Mouse (Mus musculus) spleen, postnatal 14 days (tissue): ENCODE results near the gene Zfp46.

Experiments
- DNase-seq, 2 experiments: peaks; one replicate each; pipeline ENCODE4 v3.0.0; 2021 to 2022; ENCODE audit warnings: low spot score in 2 of 2

Zfp46 gene

GRCm38 (mm10) chr4:136266716-136267343 is 17.7 kb upstream of the Zfp46 start:
- peak; percentile 17 to 40 for DNase-seq

DNA sequence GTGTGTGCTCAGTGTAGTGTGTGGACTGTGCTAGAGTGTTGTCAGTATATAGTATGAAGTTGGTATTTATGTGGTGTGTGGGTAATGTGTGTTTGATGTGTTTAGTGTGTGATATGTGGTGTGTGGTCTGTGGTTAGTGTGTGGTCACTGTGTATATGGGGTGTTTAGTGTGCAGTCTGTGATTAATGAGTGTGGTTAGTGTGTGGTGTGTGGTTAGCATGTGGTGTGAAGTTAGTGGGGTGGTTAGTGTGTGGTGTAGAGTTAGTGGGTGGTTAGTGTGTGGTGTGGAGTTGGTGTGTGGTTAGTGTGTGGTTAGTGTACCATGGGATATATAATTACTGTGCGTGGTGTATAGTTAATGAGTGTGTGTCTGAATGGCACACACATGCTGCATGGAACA is 15.6 kb upstream of the Zfp46 start:
- no peak for DNase-seq

DNA sequence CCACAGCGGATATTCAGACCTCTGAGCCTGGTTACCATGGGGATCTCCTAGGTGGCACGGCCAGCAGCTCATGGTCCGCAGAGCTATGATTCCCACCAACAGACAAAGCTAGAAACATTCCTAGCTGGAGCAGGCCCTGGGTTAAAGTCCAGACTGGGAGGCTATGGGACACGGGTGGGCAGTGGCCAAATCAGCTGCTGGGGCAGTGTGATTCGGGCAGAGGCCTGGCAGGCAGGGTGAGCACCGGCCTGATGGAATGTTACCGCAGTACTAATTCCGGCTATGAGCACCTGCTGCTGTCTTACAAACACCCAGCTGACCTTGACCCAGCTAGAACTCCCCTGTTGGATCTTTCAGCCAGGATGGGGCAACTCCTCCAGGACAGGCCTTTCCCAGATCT is 13.8 kb upstream of the Zfp46 start:
- DNase-seq = no peak

- DNase-seq = no peak
Observed at GRCm38 (mm10) chr4:136281097-136281496, 3.4 kb upstream of the Zfp46 start.

DNA sequence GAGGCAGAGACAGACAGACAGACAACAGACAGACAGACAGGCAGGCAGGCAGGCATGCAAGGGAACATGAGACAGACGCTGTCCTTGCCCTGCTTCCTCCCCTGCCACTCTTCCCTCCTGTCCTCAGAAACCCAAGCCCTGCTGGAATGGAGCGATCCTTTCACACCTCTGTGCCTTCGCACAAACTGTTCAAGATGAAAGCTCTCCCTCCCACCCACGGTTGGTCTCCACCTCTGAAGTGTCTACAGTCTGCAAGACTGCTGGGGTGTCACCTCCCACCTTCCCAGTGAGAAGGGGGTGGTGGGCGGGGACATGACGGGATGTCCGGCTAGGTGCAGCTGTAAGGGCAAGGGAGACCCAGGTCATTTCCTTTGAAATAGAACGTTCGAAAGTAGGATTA is 2.9 kb upstream of the Zfp46 start:
- DNase-seq = no peak

DNA sequence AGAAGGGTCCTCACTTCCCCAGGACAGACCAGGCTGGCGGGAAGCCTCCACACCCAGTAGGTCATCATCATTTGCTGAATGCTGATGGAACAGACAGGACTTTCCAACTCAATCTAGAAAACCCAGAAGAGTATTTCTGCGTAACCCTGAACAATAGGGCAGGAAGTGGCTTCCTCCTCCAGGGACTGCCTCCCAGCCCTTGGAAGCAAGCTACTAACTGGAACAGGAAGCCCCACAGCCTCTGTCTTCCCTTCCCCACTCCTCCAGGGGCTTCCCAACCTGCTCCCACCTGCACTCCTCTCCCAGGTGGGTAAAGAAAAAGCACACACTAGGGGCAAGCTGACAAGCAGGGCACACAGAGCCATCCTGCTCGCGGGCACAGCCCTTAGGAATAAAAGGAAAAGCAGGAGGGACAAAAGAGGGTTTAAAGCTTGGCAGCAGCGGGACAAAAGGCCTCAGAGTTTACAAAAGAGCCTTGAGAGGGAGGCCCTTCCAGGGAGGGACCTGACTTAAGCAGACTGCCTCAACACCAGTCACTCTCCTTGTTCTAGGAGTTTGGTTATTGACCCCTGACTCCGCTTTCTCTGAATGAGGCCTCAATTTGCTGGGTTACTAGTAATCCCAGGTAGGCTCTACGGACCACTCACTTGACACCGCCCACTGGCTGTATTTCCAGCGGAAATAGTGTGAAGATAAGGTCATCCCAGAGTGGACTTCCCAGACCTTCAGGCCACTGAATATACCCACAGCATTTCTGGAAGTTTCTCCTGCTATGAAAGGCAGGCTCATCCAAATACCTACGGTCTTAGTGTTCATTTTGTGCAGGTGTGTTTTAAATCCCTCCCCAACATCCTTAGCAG is 1.6 kb upstream of the Zfp46 start:
- DNase-seq = no peak

GRCm38 (mm10) chr4:136283783-136284182 is 700 bp upstream of the Zfp46 start:
- DNase-seq = no peak

GRCm38 (mm10) chr4:136284891-136285290 is 408 bp downstream of the Zfp46 start:
- DNase-seq = no peak

- peak; percentile 76 to 82 for DNase-seq
Observed at GRCm38 (mm10) chr4:136285348-136285810, 896 bp downstream of the Zfp46 start.

DNA sequence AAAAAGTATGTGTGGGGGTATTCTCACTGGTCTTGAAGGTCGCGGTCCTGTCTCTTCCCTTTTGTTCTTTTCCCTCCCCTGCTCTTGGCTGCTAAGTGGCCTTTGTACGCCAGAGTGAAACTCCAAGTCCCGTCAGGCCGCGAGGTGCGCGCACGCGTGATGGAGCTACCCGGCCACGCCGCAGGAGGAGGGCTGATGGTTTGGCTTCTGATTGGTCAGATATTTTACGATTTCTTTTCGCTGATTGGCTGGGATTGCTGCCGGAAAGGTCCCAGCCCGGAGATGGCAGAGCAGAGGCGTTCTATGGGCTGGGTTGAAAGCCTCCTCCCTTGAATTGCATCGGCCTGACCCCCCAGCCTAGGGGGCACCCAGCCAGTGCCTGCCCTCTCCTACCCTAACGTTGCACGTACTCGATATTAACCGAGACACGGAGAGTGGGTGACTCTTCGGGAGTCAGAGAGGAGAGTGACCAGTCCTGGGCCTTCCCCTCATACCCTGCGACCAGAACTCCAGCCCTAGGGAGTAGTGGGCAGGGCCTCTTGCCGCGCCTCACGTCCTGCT is 1.4 kb downstream of the Zfp46 start:
- peak; percentile 90 to 91 for DNase-seq

GRCm38 (mm10) chr4:136289918-136290780 is 5.7 kb downstream of the Zfp46 start:
- no peak for DNase-seq

GRCm38 (mm10) chr4:136290781-136291595 is 6.5 kb downstream of the Zfp46 start:
- no peak for DNase-seq

- no peak for DNase-seq
Observed at GRCm38 (mm10) chr4:136291692-136292091, 7.2 kb downstream of the Zfp46 start.

- no peak for DNase-seq
Observed at GRCm38 (mm10) chr4:136295941-136296340, 11.5 kb downstream of the Zfp46 start.

- DNase-seq = no peak
Observed at GRCm38 (mm10) chr4:136302462-136302861, 18.0 kb downstream of the Zfp46 start.

GRCm38 (mm10) chr4:136304181-136304580 is 19.7 kb downstream of the Zfp46 start:
- DNase-seq = no peak

DNA sequence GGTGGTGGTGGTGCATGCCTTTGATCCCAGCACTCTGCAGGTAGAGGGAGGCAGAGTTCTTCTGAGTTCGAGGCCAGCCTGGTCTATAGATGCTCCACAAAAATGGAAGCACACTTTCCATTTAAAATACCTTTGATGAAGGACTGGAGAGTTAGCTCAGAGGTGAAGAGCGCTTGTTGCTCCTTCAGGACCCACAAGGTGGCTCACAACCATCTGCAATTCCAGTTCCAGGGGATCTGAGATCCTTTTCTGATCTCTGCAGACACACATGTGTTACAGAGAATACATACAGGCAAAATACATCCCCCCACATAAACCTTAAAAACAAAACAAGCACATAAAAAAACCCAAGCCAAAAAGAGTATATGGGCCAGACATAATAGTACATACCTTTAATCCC is 23.9 kb downstream of the Zfp46 start:
- no peak for DNase-seq

DNA sequence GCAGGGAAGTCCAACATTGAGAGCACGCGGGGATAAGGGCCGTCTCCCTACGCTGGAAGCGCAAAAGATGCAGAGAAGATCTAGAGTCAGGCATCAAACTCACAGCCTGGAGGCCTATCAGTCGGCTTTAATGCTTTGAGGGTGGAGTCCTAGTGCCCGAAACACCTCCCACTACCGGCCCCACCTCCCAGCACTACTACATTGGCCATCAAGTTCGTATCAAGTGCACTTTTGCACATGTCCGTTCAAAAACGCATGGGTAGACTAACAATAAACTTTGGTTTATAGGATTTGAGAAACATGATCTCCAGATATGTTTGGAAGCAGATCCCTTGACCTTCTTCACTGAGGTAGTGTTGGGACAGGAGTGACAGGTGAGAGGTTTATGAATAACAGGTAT is 25.3 kb downstream of the Zfp46 start:
- DNase-seq = peak; percentile 38 to 45

DNA sequence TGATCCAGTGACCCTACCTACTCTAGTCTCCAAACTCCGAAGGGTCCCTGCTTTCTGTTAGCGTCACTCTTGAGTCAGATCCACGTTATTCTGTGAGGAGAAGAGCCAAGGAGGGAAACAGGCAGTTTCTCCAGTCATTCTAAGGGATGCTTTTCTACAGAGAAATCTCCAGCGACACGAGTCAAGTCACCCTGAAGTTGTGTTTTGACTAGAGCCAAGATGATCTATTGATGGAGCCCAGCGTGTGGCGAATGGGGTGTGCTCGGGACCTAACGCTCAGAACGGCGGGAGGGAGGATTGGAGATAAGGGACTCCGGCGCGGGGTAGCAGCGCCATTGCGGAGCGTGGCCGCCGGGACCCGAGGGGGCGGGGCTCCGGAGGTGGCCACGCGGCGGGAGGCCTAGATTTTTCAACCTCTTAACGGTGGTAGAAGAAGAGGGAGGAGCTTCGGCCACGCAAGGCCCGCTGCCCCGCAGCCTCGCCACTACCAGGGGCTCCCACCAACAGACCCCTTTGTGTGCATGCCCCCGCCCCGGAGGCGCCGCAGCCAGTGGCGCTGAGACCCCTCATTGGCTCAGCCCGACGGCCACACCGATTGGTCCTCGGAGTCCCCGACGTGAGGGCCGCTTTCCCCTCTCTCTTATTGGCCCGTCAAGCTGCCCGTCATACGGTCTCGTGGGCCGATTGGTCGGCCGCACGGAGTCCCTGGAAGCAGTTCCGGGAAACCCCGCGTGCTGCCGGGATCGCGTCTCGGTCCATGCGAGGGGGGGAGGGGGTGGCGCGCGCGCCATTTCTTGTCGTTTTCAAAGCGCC is 26.0 kb downstream of the Zfp46 start, which contains the start of gene Hnrnpr:
Hnrnpr (plus strand) TSS at position 714 of the 813 bp plus-strand sequence.
- DNase-seq = peak; percentile 99
